Mouse (Mus musculus) heart, embryonic 15.5 days (tissue): ENCODE results near the gene Trappc6b. TPM values are rescaled to one million over a fixed set of nuclear protein-coding genes. Genes with fewer than 3 reads are reported as not detected.
"Not testable (repeated sequence)": the region's sequence is repeated elsewhere in the genome, so short reads cannot be mapped to it uniquely, and the experiment has no call there.

Experiments
- ATAC-seq: fragments of 200-750 bp; cut with Nextera tagmentation; replicated peaks from 2 replicates; pipeline ENCODE4 v1.8.0; 2017; ENCODE audit warnings: low read depth, moderate TSS enrichment; ENCODE audit not compliant: insufficient number of reproducible peaks, insufficient read depth, low FRiP score
- H3K27ac ChIP-seq: fragments of 300-500 bp; sonication (generic); 2 replicates; pipeline ENCODE4 v1.5.1; 2015; ENCODE audit warnings: mild to moderate bottlenecking, inconsistent platforms
- H3K27me3 ChIP-seq: fragments of 300-500 bp; sonication (generic); 2 replicates; pipeline ENCODE4 v1.6.1; 2015; ENCODE audit warnings: inconsistent platforms
- H3K36me3 ChIP-seq: fragments of 300-500 bp; sonication (generic); 2 replicates; pipeline ENCODE4 v1.6.1; 2015; ENCODE audit warnings: mild to moderate bottlenecking, inconsistent platforms
- H3K4me1 ChIP-seq: fragments of 300-500 bp; sonication (generic); replicated peaks from 2 replicates; pipeline ENCODE4 v1.6.1; 2015; ENCODE audit warnings: inconsistent platforms
- H3K4me2 ChIP-seq: fragments of 300-500 bp; sonication (generic); 2 replicates; pipeline ENCODE4 v1.6.1; 2015; ENCODE audit warnings: inconsistent platforms, mild to moderate bottlenecking, moderate library complexity
- H3K4me3 ChIP-seq: fragments of 300-500 bp; sonication (generic); 2 replicates; pipeline ENCODE4 v1.5.1; 2015; ENCODE audit warnings: mild to moderate bottlenecking, inconsistent platforms
- H3K9ac ChIP-seq: fragments of 300-500 bp; sonication (generic); 2 replicates; pipeline ENCODE4 v1.6.1; 2015; ENCODE audit warnings: mild to moderate bottlenecking, inconsistent platforms
- H3K9me3 ChIP-seq: fragments of 300-500 bp; sonication (generic); replicated peaks from 2 replicates; pipeline ENCODE4 v1.6.1; 2016; ENCODE audit warnings: inconsistent platforms
- WGBS: fragments of 180-500 bp; shearing (Covaris S2); methylation state at CpG from one replicate; pipeline ENCODE4 v1.1.7; 2015; ENCODE audit warnings: mixed read lengths; 5-methylcytosine and 5-hydroxymethylcytosine counted together
- polyA plus RNA-seq: library from polyadenylated mRNA; unstranded; fragments of >200 nt; fragmentation: Nextera tagmentation; extraction: Ambion mirVana; gene quantifications from 2 replicates; pipeline ENCODE4 v1.2.1, GENCODE M21; 2015

Trappc6b gene
- polyA plus RNA-seq, 1 experiment from 2014 or later = 85.5 TPM

DNA sequence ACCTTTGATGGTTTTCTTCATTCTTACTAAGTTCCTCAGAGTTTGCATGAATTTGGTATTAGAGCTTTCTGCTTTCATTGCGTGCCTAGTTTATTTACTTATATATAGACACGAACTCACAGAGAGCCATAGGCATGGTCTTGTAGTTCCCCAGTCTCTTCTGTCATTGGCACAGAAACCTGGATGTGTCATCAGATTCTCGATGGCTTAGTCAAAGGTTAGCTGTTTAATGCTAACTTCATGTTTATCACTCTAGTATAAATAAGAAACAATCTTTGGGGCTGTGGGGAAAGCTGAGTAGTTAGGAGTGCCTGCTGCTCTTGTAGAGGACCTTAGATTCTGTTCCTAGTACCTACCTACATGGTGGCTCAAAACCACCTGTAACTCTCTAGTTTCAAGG, 15.7 kb upstream of the Trappc6b start:
- ATAC-seq = no peak
- 84% methylated on average over 3 of the region's 3 CpGs for WGBS
- peaks cover 14% of the 10 kb centered on the region for H3K36me3 ChIP-seq
- no peaks in the 10 kb centered on the region for H3K27me3 ChIP-seq
- no peaks in the 10 kb centered on the region for H3K4me1 ChIP-seq
- H3K9ac ChIP-seq = no peak overlapping the region
- H3K9me3 ChIP-seq = no peaks in the 10 kb centered on the region
- no peak overlapping the region for H3K4me3 ChIP-seq
- no peak overlapping the region for H3K4me2 ChIP-seq
- no peak overlapping the region for H3K27ac ChIP-seq

DNA sequence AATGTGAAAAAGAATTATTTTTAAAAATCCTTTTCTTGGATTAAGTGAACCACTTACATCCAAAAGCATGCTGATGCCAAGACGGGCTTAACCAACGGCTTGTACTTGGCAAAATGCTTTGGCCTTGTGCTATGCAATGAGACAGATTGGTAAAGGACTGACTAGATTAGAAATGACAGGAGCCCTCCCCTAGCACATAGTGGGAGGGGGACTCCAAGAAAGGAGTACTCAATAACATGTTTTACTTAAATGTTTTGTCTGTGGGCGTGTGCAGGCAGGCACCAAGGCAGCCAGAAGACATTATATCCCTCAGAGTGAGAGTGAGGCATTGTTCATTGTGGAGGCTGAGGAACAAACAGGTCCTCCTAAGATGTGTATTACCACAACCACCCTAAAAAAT, 12.8 kb upstream of the Trappc6b start:
- Histone ChIP-seq H3K4me3 (no peak overlapping the region), H3K36me3 (peaks cover 44% of the 10 kb centered on the region), H3K4me1 (no peaks in the 10 kb centered on the region), H3K27me3 (no peaks in the 10 kb centered on the region), H3K9me3 (no peaks in the 10 kb centered on the region), H3K9ac (no peak overlapping the region), H3K4me2 (no peak overlapping the region), H3K27ac (no peak overlapping the region)
- 74% methylated on average over 3 of the region's 3 CpGs for WGBS
- ATAC-seq = no peak

DNA sequence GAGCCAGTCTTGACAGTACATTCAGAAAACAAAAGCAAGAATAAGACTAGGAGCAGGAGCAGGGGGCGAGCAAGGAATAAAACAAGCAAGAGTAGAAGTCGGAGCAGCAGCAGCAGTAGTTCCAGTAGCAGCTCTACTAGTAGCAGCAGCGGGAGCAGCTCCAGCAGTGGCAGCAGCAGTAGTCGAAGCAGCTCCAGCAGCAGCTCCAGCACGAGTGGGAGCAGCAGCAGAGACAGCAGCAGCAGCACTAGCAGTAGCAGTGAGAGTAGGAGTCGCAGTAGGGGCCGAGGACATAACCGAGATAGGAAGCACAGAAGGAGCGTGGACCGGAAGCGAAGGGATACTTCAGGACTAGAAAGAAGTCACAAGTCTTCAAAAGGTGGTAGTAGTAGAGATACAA, 11.0 kb upstream of the Trappc6b start:
- 0 out of 2 replicates have a peak, but pooled peaks cover 3% of the 10 kb centered on the region for H3K4me1 ChIP-seq
- 83% methylated on average over 11 of the region's 11 CpGs for WGBS
- H3K36me3 ChIP-seq = peaks cover 53% of the 10 kb centered on the region
- no peak overlapping the region for H3K9ac ChIP-seq
- no peaks in the 10 kb centered on the region for H3K27me3 ChIP-seq
- ATAC-seq = no peak
- H3K9me3 ChIP-seq = no peaks in the 10 kb centered on the region
- no peak overlapping the region for H3K27ac ChIP-seq
- no peak overlapping the region for H3K4me2 ChIP-seq
- H3K4me3 ChIP-seq = no peak overlapping the region

DNA sequence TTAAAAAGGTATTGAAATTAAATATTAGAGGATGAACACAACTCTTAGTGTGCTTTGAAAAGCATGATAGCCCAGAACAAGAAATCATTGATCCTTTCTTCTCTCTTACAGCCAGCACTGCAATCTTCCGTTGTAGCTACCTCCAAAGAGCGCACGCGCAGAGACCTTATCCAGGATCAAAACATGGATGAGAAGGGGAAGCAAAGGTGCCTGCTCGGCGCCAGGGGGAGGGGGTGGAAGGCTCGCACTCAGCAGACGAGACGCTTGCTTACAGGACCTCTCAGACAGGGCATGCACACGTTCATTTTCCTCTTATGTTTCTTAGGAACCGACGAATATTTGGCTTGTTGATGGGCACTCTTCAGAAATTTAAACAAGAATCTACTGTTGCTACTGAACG, 7.5 kb upstream of the Trappc6b start:
- H3K27me3 ChIP-seq = no peaks in the 10 kb centered on the region
- H3K4me2 ChIP-seq = no peak overlapping the region
- no peak overlapping the region for H3K4me3 ChIP-seq
- peaks cover 47% of the 10 kb centered on the region for H3K36me3 ChIP-seq
- no peak for ATAC-seq
- H3K4me1 ChIP-seq = peaks cover 7% of the 10 kb centered on the region; the same call in 1 of the 2 replicates
- no peak overlapping the region for H3K9ac ChIP-seq
- WGBS = 91% methylated on average over 13 of the region's 13 CpGs
- H3K27ac ChIP-seq = no peak overlapping the region
- no peaks in the 10 kb centered on the region for H3K9me3 ChIP-seq

DNA sequence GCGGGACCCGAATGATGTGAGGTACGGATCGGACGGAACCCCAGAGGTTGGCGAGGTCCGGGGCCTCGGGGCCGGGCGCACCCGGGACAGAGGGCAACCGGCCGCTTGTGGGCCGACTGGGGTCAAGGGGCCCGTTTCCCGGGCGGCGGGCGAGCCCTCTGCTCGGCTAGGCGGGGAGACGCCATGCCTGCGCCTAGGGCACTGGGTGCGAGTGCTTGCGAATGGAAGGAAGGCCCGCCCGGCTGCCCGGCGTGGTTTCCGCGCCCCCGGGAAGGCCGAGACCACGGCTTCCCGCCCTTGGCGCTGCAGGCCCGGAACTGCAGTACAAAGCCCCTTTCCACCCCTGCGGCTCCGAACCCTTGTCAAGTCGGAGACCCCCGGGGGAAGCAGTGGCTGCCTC, 5.8 kb upstream of the Trappc6b start:
- Histone ChIP-seq H3K4me3 (peak overlapping the region; percentile 99), H3K36me3 (peaks cover 40% of the 10 kb centered on the region), H3K27me3 (no peaks in the 10 kb centered on the region), H3K4me1 (peaks cover 7% of the 10 kb centered on the region; the same call in 1 of the 2 replicates), H3K9me3 (no peaks in the 10 kb centered on the region), H3K4me2 (peak overlapping the region; percentile 66), H3K9ac (peak overlapping the region; percentile 100), H3K27ac (peak overlapping the region; percentile 90)
- ATAC-seq = peak; percentile 56
- WGBS = under 1% methylated on average over 41 of the region's 41 CpGs

DNA sequence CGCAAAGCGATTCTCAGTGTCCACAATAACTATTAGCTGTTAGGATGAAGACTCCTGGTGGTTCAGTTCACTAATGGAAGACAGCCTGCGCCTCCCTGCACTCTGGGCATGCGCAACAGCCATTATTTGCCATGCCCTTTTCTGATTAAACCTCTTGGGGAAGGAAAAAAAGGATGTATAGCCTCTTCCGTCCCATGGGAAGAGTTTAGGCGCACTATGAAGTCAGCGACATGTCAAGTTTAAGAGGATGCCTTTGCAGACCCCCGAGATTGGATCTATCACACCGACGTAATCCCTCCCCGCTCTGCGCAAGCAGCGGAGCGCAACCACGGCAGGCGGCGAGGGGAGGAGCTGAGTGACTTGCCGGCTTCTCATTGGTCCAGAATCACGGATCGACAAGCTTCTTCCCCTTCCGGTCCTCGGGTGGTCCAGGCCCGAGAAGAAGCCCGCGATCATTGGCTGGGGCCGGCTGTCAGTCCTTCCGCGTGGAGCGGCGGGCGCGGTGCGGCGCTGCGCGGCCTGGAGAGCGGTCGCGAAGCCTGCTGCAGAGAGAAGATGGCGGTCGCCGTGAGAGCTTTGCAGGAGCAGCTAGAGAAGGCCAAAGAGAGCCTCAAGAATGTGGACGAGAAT, 5.3 kb upstream of the Trappc6b start, which contains the start of gene Pnn:
Gene Pnn, plus strand, starts transcription at position 437 of the 630 bp plus-strand sequence.
- H3K36me3 ChIP-seq = peaks cover 35% of the 10 kb centered on the region
- under 1% methylated on average over 43 of the region's 43 CpGs for WGBS

DNA sequence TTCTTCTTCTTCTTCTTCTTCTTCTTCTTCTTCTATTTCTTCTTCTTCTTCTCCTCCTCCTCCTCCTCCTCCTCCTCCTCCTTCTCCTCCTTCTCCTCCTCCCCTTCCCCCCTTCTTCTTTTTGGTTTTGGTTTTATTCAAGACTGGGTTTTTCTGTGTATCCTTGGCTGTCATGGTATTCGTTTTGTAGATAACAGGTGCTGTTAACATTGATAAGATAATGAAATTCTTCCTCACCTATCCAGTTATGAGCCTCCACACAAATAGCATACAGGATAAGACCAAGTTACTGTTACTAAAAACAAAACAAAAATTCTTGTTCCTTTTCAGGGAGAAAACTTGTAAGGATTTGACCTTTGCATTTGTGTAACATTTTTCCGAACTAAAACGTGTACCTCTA, 4.5 kb upstream of the Trappc6b start:
- Histone ChIP-seq H3K4me2 (peak overlapping the region; percentile 75), H3K27me3 (no peaks in the 10 kb centered on the region), H3K4me1 (peaks cover 7% of the 10 kb centered on the region; the same call in 1 of the 2 replicates), H3K4me3 (peak overlapping the region; percentile 99), H3K9ac (no peak overlapping the region), H3K36me3 (peaks cover 27% of the 10 kb centered on the region), H3K27ac (peak overlapping the region; percentile 94), H3K9me3 (no peaks in the 10 kb centered on the region)
- 52% methylated on average over 3 of the region's 3 CpGs for WGBS
- no peak for ATAC-seq

More for the DNA sequence above, 5.3 kb upstream of the Trappc6b start, which contains the start of gene Pnn:
- Histone ChIP-seq H3K4me1 (peaks cover 7% of the 10 kb centered on the region; the same call in 1 of the 2 replicates), H3K4me3 (peak within 1 kb of the TSS; percentile 99), H3K9ac (peak within 1 kb of the TSS; percentile 100), H3K4me2 (peak within 1 kb of the TSS; percentile 75), H3K27ac (peak within 1 kb of the TSS; percentile 94), H3K27me3 (no peaks in the 10 kb centered on the region), H3K9me3 (no peaks in the 10 kb centered on the region)
- peak; percentile 100 for ATAC-seq

DNA sequence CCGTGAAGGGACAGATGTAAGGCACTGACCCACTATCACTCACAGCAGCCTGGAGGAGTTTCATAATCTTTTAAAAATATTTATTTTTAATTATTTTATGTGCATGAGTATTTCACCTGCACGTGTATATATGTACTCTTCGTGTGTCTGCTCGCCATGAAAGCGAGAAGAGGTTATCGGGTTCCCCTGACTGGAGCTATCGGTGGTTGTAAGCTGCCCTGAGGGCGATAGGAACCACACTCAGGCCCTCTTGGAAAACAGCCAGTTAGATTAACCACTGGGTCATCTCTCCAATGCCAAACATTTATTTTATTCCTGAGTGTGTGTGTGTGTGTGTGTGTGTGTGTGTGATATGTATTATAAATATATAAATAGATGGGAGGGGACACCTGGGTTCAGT, 3.6 kb upstream of the Trappc6b start:
- no peak overlapping the region for H3K4me3 ChIP-seq
- ATAC-seq = no peak
- H3K9me3 ChIP-seq = no peaks in the 10 kb centered on the region
- H3K4me2 ChIP-seq = no peak overlapping the region
- no peak overlapping the region for H3K9ac ChIP-seq
- H3K27me3 ChIP-seq = no peaks in the 10 kb centered on the region
- WGBS = 83% methylated on average over 8 of the region's 8 CpGs
- peaks cover 18% of the 10 kb centered on the region for H3K36me3 ChIP-seq
- H3K27ac ChIP-seq = no peak overlapping the region
- H3K4me1 ChIP-seq = peaks cover 11% of the 10 kb centered on the region

DNA sequence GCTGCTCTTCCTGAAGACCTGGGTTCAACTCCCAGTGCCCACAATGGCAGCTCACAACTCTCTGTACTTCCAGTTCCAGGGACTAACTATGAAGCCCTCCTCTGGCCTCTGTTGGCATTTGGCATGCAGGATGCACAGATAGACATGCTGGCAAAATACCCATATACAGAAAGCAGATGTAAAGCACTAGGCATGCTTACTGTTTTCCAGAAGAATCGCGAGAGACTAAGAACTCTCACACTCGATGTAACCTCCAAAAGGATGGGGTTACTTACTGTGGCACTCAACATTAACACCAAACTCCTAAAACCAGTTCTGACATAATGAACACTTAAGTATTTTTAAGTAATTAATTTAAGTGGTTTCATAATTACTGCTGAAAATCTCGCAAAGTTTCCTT, 950 bp downstream of the Trappc6b start:
- no peaks in the 10 kb centered on the region for H3K9me3 ChIP-seq
- no peaks in the 10 kb centered on the region for H3K27me3 ChIP-seq
- peak overlapping the region; percentile 88 for H3K9ac ChIP-seq
- H3K4me2 ChIP-seq = peak overlapping the region; percentile 63
- peaks cover 17% of the 10 kb centered on the region for H3K36me3 ChIP-seq
- H3K4me3 ChIP-seq = peak overlapping the region; percentile 82
- WGBS = 51% methylated on average over 4 of the region's 4 CpGs
- no peak for ATAC-seq
- peak overlapping the region; percentile 92 for H3K27ac ChIP-seq
- peaks cover 15% of the 10 kb centered on the region for H3K4me1 ChIP-seq

DNA sequence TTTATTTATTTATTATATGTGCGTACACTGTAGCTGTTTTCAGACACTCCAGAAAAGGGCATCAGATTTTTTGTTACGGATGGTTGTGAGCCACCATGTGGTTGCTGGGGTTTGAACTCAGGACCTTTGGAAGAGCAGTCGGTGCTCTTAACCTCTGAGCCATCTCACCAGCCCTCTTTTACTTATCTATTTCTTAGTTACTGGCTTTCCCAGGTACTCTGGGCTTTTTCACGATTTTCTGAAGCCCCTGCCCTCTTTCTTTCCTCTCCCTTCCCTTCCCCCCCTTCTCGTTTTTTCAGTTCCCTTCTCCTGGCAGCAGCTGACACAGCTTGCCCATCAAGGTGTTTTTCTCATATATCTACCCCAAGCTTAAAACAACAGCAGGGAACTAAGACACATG, 3.0 kb downstream of the Trappc6b start:
- peaks cover 19% of the 10 kb centered on the region for H3K4me1 ChIP-seq
- H3K4me2 ChIP-seq, ATAC-seq, H3K9ac ChIP-seq, H3K27me3 ChIP-seq, H3K4me3 ChIP-seq, H3K9me3 ChIP-seq, H3K27ac ChIP-seq: not testable (repeated sequence)
- peaks cover 17% of the 10 kb centered on the region for H3K36me3 ChIP-seq
- 85% methylated on average over 5 of the region's 5 CpGs for WGBS

DNA sequence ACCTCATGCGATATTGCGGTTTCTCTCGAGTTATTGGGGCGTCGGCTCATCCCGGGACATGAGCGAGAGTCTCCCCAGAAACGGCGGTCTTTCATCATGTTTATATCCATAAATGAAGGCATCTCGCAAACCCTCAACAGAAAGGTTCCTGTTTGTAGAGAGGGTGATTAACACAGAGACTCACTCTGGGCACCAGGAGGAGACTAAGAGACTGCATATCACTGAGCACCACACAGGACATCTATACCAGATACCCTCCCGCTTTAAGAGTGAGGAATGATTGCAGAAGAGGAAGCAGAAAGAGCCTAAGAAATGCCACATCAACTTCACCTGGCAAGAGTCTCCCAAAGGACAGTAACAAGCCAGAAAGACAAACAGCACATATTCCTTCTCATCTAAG, 5.0 kb downstream of the Trappc6b start:
- H3K4me3 ChIP-seq = no peak overlapping the region
- H3K36me3 ChIP-seq = peaks cover 21% of the 10 kb centered on the region
- no peak overlapping the region for H3K4me2 ChIP-seq
- H3K9me3 ChIP-seq = no peaks in the 10 kb centered on the region
- H3K27me3 ChIP-seq = no peaks in the 10 kb centered on the region
- H3K4me1 ChIP-seq = peaks cover 19% of the 10 kb centered on the region
- no peak overlapping the region for H3K27ac ChIP-seq
- ATAC-seq = no peak
- no peak overlapping the region for H3K9ac ChIP-seq
- 94% methylated on average over 11 of the region's 11 CpGs for WGBS
